Comparison of ENCODE assay signal across 8 mouse cellular contexts in the genomic region with DNA sequence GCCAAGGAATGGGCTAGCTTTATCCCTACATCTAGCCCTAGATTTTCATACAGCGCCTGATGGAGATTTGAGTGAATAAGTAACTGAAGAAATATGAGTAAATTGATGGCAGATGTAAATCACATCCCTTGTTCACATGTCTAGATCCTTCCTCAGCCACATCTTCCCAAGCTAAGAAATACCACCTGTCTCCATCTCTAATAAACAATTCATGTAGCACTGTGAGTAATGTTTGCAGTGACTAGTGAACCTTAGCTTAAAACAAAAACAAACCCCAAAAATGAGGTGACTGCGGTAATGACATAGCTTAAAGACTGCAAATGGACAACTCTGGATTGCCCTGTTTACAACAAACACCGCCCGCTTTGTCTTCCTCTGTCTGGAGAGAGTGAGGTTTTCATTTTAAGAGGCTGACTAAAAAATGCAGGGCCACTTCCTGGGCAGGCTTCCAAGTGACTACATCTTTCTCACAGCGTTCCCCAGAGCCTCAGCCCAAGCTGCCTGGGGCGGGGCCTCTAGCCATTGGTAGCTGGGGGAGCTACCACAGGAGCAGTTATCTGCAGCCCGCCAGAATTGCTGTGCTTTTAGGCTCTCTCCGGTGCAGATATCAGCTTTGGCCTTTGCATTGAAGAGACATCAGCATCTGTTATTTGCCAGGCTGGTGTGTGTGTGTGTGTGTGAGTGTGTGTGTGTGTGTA. TPM values are rescaled to one million over a fixed set of nuclear protein-coding genes. Genes with fewer than 3 reads are reported as not detected.
DNase-seq lines count a peak whose midpoint lies in the region; ATAC-seq lines count a peak whose summit lies in the region.

No protein-coding gene starts in this region.

- ATAC-seq in hindbrain, embryonic 11.5 days (ENCODE audit: low FRiP score) = no peak
- ATAC-seq in megakaryocyte progenitor cell, adult 5-6 weeks (replicated peaks; ENCODE audit: poor library complexity) = peak; percentile 100

- DNase-seq in kidney, adult 9 months = peak; percentile 7
- DNase-seq in kidney, adult 11 months = no peak
- peak; percentile 65 for DNase-seq in cerebellum, adult 9-10 months
- DNase-seq in frontal cortex, postnatal 25 days (ENCODE audit: low spot score in 2 of 2) = peak; percentile 7 to 11
- DNase-seq in hindbrain, embryonic 11.5 days (ENCODE audit: low spot score) = peak; percentile 4
- peak; percentile 61 to 63 for DNase-seq in left cerebral cortex, adult 18-20 months (ENCODE audit: low spot score in 2 of 2)
- peak; percentile 11 to 13 for DNase-seq in spleen, adult 18-20 months

- H3K27me3 ChIP-seq in hindbrain, embryonic 11.5 days (ENCODE audit: control insufficient read depth, insufficient read depth, low read length) = no peaks in the 10 kb centered on the region

- WGBS in hindbrain, embryonic 11.5 days = 60% methylated on average over 8 of the region's 8 CpGs

- no peak overlapping the region for H3K27ac ChIP-seq in hindbrain, embryonic 11.5 days (ENCODE audit: low read depth, low read length)

- H3K36me3 ChIP-seq in hindbrain, embryonic 11.5 days (ENCODE audit: control insufficient read depth, insufficient read depth, low read length) = no peaks in the 10 kb centered on the region

- no peak overlapping the region for H3K9ac ChIP-seq in hindbrain, embryonic 11.5 days (ENCODE audit: low read depth, low read length)

- no peak overlapping the region for H3K4me2 ChIP-seq in hindbrain, embryonic 11.5 days (replicated peaks; ENCODE audit: low read depth, low read length)

- no peak overlapping the region for H3K4me3 ChIP-seq in hindbrain, embryonic 11.5 days (ENCODE audit: low read depth, low read length)

- no peaks in the 10 kb centered on the region for H3K9me3 ChIP-seq in hindbrain, embryonic 11.5 days (ENCODE audit: control insufficient read depth, low read length)

- H3K4me1 ChIP-seq in hindbrain, embryonic 11.5 days (replicated peaks; ENCODE audit: control insufficient read depth, insufficient read depth, low read length) = no peaks in the 10 kb centered on the region

RNA-seq across cellular contexts. Expression of gene Pcyt1b, which starts 46.0 kb away (rescaled TPM):
- polyA plus RNA-seq in hindbrain, embryonic 11.5 days (2014; fragmentation: Nextera tagmentation; extraction: Ambion mirVana) = 11.2 and 12.6 TPM in 2 replicates
- 10 to 100 TPM; 29.5 to 30.8 TPM for total RNA-seq in left cerebral cortex, adult 18-20 months (2021)
- 1.5 and 1.7 TPM in 2 replicates for total RNA-seq in megakaryocyte progenitor cell, adult 5-6 weeks (2015)
- 1.5 and 2.9 TPM in 2 replicates for total RNA-seq in megakaryocyte progenitor cell, adult 5-6 weeks (2017)

Comparison
In these comparisons a context has a peak if more than half of its experiments do, and no peak if none do; other contexts are left out.
1. RNA of gene Pcyt1b, which starts 46.0 kb away (total RNA-seq): 29.5 to 30.8 TPM in left cerebral cortex, adult 18-20 months; 1.5 to 2.9 TPM in megakaryocyte progenitor cell, adult 5-6 weeks; every median in the first group is over 4 times any median in the second.